Mouse (Mus musculus) intestine, embryonic 14.5 days (tissue): ENCODE results near the gene Calhm2. TPM values are rescaled to one million over a fixed set of nuclear protein-coding genes. Genes with fewer than 3 reads are reported as not detected.

ENCODE experiments used
- ATAC-seq: fragments of 200-750 bp; cut with Nextera tagmentation; replicated peaks from 2 replicates; pipeline ENCODE4 v1.8.0; 2017; ENCODE audit warnings: low read depth, moderate number of reproducible peaks, moderate TSS enrichment, moderate library complexity; ENCODE audit not compliant: low FRiP score, low TSS enrichment
- DNase-seq: peaks from one replicate; pipeline ENCODE4 v3.0.0-alpha.2; 2018; ENCODE audit warnings: low spot score
- H3K27ac ChIP-seq: fragments of 300-500 bp; sonication (generic); 2 replicates; pipeline ENCODE4 v1.5.1; 2014; ENCODE audit warnings: low read depth, mild to moderate bottlenecking, control low read depth
- H3K27me3 ChIP-seq: fragments of 300-500 bp; sonication (generic); replicated peaks from 2 replicates; pipeline ENCODE4 v1.6.1; 2014; ENCODE audit warnings: low read length, control low read depth; ENCODE audit not compliant: control insufficient read depth, insufficient read depth
- H3K36me3 ChIP-seq: fragments of 300-500 bp; sonication (generic); 2 replicates; pipeline ENCODE4 v1.6.1; 2014; ENCODE audit warnings: low read length, control low read depth; ENCODE audit not compliant: control insufficient read depth, insufficient read depth
- H3K4me1 ChIP-seq: fragments of 300-500 bp; sonication (generic); replicated peaks from 2 replicates; pipeline ENCODE4 v1.6.1; 2014; ENCODE audit warnings: low read length, control low read depth, mixed read lengths; ENCODE audit not compliant: control insufficient read depth, insufficient read depth
- H3K4me2 ChIP-seq: fragments of 300-500 bp; sonication (generic); 2 replicates; pipeline ENCODE4 v1.6.1; 2014; ENCODE audit warnings: low read length
- H3K4me3 ChIP-seq: fragments of 300-500 bp; sonication (generic); 2 replicates; pipeline ENCODE4 v1.5.1; 2014; ENCODE audit warnings: low read depth, low read length, control low read depth, mixed read lengths
- H3K9ac ChIP-seq: fragments of 300-500 bp; sonication (generic); 2 replicates; pipeline ENCODE4 v1.6.1; 2014; ENCODE audit warnings: mild to moderate bottlenecking, low read length
- H3K9me3 ChIP-seq: fragments of 300-500 bp; sonication (generic); 2 replicates; pipeline ENCODE4 v1.6.1; 2016; ENCODE audit warnings: low read length, control low read depth; ENCODE audit not compliant: control insufficient read depth
- WGBS: fragments of 180-500 bp; shearing (Covaris S2); extraction: QIAGEN DNeasy Blood & Tissue Kit; methylation state at CpG from one replicate; pipeline ENCODE4 v1.1.7; 2014; 5-methylcytosine and 5-hydroxymethylcytosine counted together
- polyA plus RNA-seq: library from polyadenylated mRNA; unstranded; fragments of >200 nt; fragmentation: Nextera tagmentation; extraction: Ambion mirVana; gene quantifications from 2 replicates; pipeline ENCODE4 v1.2.1, GENCODE M21; 2014

The Calhm2 gene
- polyA plus RNA-seq, 1 experiment from 2014 or later = 2.5 TPM

DNA sequence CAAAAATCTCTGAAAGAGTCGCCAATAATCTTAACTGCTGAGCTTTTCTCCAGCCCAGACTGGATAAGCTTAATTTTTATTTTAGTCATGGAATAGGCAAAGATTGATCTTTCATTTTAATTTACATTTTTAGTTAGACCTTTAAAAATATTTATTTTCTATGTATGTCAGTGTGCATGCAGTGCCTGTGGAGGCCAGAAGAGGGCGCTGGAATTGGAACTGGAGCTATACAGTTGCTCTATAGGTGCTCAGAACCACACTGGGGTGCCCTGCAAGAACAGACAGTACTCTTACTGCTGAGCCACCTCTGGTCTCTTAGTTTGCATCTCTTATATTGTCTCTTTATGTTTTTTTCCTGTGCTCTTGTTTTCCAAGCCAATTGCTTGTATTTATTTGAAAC, 15.3 kb downstream of the Calhm2 start:
- no peak overlapping the region for H3K4me2 ChIP-seq
- no peaks in the 10 kb centered on the region for H3K9me3 ChIP-seq
- H3K36me3 ChIP-seq = peaks cover 79% of the 10 kb centered on the region
- H3K4me1 ChIP-seq = no peaks in the 10 kb centered on the region
- H3K9ac ChIP-seq = no peak overlapping the region
- ATAC-seq (no peak), DNase-seq (peak; percentile 70)
- no peak overlapping the region for H3K4me3 ChIP-seq
- WGBS = 26% methylated on average over 2 of the region's 2 CpGs
- H3K27ac ChIP-seq = no peak overlapping the region
- no peaks in the 10 kb centered on the region for H3K27me3 ChIP-seq

DNA sequence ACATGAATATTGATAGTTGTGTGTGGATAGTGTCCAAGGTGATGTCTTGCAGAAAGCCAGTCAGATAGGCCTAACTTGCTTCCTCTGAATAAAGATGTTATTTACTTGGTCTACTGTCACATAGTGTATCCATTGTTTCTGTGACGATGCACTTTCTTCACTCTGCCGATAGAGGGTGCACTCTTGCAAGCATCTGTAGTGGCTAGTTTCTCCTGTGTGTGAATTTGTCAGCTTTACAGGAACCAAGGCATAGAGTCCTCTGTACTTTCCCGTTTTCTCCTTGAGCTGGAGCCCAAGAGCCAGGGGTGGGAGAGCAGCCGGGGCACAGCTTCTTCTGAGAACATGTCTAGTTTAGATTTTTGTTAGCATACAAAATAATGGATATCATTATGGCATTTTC, 17.0 kb downstream of the Calhm2 start:
- no peak overlapping the region for H3K4me2 ChIP-seq
- ATAC-seq = no peak
- no peak overlapping the region for H3K4me3 ChIP-seq
- no peak for DNase-seq
- no peak overlapping the region for H3K27ac ChIP-seq
- 38% methylated on average over 4 of the region's 4 CpGs for WGBS
- H3K9ac ChIP-seq = no peak overlapping the region
- H3K4me1 ChIP-seq = no peaks in the 10 kb centered on the region
- H3K36me3 ChIP-seq = peaks cover 79% of the 10 kb centered on the region
- H3K9me3 ChIP-seq = no peaks in the 10 kb centered on the region
- H3K27me3 ChIP-seq = no peaks in the 10 kb centered on the region

DNA sequence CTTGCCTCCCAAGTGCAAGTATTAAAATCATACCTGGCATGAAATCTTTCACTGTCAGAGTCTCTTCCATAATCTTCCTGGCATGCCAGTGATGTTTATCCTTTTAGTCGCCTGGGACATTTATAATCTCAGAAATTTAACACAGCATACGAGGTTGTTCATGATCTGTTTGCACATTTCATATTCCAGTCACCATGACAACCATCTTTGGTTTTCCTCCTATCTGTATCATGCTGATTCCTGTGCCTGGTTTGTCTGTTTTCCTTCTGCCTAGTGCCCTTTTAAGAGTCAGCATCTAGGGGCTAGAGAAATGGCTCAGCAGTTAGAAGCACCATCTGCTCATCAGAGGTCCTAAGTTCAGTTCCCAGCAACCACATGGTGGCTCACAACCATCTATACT, 19.5 kb downstream of the Calhm2 start:
- Histone ChIP-seq H3K4me3 (no peak overlapping the region), H3K27me3 (no peaks in the 10 kb centered on the region), H3K36me3 (peaks cover 81% of the 10 kb centered on the region), H3K9me3 (no peaks in the 10 kb centered on the region), H3K9ac (no peak overlapping the region), H3K27ac (no peak overlapping the region), H3K4me1 (no peaks in the 10 kb centered on the region), H3K4me2 (no peak overlapping the region)
- ATAC-seq (no peak), DNase-seq (no peak)
- WGBS = 55% methylated on average over 2 of the region's 2 CpGs

DNA sequence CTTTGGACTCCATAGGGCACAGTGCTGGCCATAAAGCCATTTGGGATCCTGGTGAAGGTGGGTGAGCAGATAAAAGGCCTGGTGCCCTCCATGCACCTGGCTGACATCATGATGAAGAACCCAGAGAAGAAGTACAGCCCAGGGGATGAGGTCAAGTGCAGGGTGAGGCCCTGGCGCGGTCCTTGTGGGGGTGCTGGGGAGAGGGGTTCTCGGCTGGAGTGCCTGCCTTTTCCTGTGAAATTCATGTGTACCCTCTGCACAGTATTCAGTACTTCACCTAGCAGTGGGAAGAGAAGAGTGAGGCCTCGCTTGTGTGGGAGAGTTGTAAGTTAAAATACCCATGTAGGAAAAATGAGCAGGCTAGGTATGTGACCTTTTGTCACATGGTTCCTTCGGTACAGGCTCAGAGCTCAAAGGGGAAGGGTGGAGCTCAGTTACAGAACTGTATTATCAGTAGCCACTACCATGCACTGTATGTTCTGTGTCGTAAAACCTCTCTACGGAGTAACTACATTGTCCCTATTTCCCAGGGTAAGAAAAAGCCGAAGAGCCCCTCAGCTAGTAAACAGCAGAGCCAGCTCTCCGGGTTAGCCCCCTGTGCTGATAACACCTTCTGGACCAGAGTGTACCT, 33.3 kb downstream of the Calhm2 start:
- H3K4me3 ChIP-seq = no peak overlapping the region
- no peaks in the 10 kb centered on the region for H3K27me3 ChIP-seq
- no peaks in the 10 kb centered on the region for H3K4me1 ChIP-seq
- no peak for ATAC-seq
- H3K4me2 ChIP-seq = no peak overlapping the region
- no peak for DNase-seq
- peaks cover 97% of the 10 kb centered on the region for H3K36me3 ChIP-seq
- H3K9me3 ChIP-seq = no peaks in the 10 kb centered on the region
- H3K27ac ChIP-seq = no peak overlapping the region
- WGBS = 88% methylated on average over 9 of the region's 9 CpGs
- no peak overlapping the region for H3K9ac ChIP-seq

DNA sequence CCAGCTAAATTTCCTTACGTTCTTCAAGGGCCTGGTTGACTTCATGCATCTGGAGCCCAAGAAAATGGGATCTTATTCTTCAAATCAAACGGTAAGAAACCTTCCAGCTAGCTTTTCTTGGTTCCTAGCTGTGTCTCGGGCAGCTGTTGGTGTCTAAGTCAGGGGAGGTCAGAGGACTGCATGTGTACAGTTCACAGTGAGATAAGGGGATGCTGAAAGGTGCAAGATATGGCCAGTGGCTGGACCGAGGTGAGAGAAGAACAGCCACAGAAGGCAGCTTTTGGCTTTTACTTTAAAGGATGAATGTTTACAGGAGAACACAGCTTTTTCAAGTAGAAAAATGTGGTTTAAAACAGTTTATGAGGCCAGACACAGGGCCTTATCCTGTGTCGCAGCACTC, 37.0 kb downstream of the Calhm2 start:
- WGBS = 87% methylated on average over 5 of the region's 5 CpGs
- H3K4me1 ChIP-seq = no peaks in the 10 kb centered on the region
- no peak overlapping the region for H3K4me2 ChIP-seq
- ATAC-seq (no peak), DNase-seq (no peak)
- H3K9ac ChIP-seq = no peak overlapping the region
- H3K27ac ChIP-seq = no peak overlapping the region
- no peaks in the 10 kb centered on the region for H3K27me3 ChIP-seq
- H3K36me3 ChIP-seq = peaks cover 96% of the 10 kb centered on the region
- no peak overlapping the region for H3K4me3 ChIP-seq
- H3K9me3 ChIP-seq = no peaks in the 10 kb centered on the region

DNA sequence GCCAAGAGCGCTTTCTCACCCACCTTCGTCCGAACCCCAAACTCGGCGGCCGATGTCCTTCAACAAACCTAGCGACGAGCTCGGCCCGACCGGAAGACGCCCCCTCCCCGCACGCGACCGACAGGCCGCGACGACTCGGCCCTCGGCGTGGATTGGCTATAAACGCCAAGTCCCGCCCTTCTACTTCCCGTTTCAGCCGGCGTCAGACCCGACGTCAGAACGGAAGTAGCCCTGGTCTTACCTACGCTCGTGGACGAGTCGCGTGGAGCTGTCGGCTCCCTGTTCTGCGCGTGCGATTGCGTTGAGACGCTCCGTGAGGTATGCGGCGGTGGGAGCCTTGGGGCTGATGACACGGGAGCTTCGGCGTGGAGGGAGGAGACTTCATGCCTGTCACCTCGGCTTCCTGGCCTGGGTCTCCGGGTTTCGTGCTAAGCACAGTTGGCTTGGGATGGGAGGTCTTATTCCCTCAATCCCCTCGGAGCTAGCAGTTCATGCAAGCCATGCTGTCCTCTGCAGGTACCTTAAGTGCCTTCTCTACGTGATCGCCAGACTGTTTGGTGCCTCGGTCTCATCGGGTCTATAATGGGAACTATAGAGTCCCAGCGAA, 47.4 kb downstream of the Calhm2 start, which contains the start of the genes Usmg5 and Pdcd11:
Usmg5 (minus strand) TSS at position 98 of the 607 bp plus-strand sequence.
Pdcd11 (plus strand) TSS at position 219 of the 607 bp plus-strand sequence.
- Histone ChIP-seq H3K9ac (peak within 1 kb of the TSS; percentile 95), H3K27me3 (no peaks in the 10 kb centered on the region), H3K4me3 (peak within 1 kb of the TSS; percentile 100), H3K4me2 (peak within 1 kb of the TSS; percentile 91), H3K9me3 (no peaks in the 10 kb centered on the region), H3K36me3 (peaks cover 48% of the 10 kb centered on the region), H3K4me1 (peaks cover 7% of the 10 kb centered on the region; the same call in 1 of the 2 replicates), H3K27ac (peak within 1 kb of the TSS; percentile 81)
- peak; percentile 99 for ATAC-seq
- under 1% methylated on average over 56 of the region's 56 CpGs for WGBS
- DNase-seq = peak; percentile 95

DNA sequence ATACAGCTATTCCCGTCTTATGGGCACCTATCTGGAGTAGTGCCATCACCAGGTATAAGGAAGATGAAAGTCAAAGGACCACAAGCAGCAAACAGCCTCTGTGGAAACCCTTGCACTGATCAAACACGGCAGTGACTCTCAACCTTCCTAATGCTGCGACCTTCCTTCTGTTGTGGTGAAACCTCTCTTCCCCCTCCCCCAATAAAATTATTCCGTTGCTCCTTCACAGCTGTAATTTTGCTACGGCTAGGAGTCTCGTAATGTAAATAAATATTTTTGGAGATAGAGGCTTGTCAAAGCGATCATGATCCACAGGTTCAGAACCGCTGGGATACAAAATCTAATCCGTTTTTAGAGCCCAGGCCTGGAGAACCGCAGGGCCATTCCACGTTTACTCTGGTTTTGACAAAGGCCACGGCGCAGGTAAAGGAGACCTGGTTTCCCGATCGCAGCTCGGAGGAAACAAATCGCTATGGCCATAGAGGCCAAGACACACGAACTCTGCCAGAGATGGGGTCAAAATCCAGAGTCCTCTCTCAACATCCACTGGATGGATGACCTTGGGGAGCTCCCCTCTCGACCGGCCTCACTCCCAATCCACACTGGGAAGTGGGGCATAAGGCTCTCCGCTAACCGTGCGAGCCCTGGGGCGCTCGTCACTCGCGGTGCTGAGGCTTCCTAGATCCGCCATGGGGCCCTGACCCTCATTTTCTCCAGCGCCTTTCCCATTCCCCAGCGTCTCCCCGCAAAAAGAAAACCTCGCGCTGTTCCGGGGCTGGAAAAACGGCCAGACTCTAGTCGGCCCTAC, 48.2 kb downstream of the Calhm2 start:
- under 1% methylated on average over 36 of the region's 36 CpGs for WGBS
- ATAC-seq = peak; percentile 71

DNA sequence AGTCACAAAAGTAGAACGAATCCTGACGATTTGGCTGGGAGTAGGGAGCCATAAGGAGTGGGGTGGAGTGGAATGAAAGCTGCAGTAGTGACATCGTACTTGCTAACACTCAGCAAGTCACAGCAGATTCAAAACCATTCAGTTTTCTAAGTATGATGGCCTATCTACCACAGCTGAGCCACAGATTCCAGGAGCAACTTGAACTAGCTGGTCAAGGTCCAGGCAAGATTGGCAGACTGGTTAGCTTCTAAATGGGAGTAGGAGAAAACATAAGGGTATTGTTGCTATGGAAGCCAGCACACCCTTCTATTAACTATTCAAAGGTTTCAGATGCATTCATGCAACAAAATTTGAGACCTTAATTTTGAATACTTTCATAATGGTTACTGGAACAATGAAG, 49.9 kb downstream of the Calhm2 start:
- Histone ChIP-seq H3K27me3 (no peaks in the 10 kb centered on the region), H3K36me3 (peaks cover 46% of the 10 kb centered on the region), H3K9ac (no peak overlapping the region), H3K4me2 (no peak overlapping the region), H3K4me3 (no peak overlapping the region), H3K9me3 (no peaks in the 10 kb centered on the region), H3K4me1 (peaks cover 7% of the 10 kb centered on the region; the same call in 1 of the 2 replicates), H3K27ac (no peak overlapping the region)
- ATAC-seq (no peak), DNase-seq (no peak)
- 81% methylated on average over 3 of the region's 3 CpGs for WGBS

More for the DNA sequence above, 48.2 kb downstream of the Calhm2 start:
- H3K4me1 ChIP-seq = peaks cover 7% of the 10 kb centered on the region; the same call in 1 of the 2 replicates
- no peaks in the 10 kb centered on the region for H3K27me3 ChIP-seq
- H3K36me3 ChIP-seq = peaks cover 46% of the 10 kb centered on the region
- peak overlapping the region; percentile 77 for H3K4me2 ChIP-seq
- H3K9me3 ChIP-seq = no peaks in the 10 kb centered on the region
- peak overlapping the region; percentile 81 for H3K27ac ChIP-seq
- DNase-seq = no peak
- peak overlapping the region; percentile 100 for H3K4me3 ChIP-seq
- peak overlapping the region; percentile 95 for H3K9ac ChIP-seq
